Mouse (Mus musculus) CH12.LX (cell line): Measurements from ENCODE around the gene Pank2. TPM values are rescaled to one million over a fixed set of nuclear protein-coding genes. Genes with fewer than 3 reads are reported as not detected.

Experiments used
- DNase-seq: peaks from one replicate; pipeline ENCODE4 v3.0.0-alpha.2; 2013; ENCODE audit errors: extremely low read depth
- H3K27ac ChIP-seq: 2 replicates; pipeline ENCODE4 v1.5.1; 2012; ENCODE audit warnings: low read depth, mild to moderate bottlenecking, control low read depth, moderate library complexity; ENCODE audit not compliant: insufficient read depth
- H3K27me3 ChIP-seq: replicated peaks from 2 replicates; pipeline ENCODE3; 2012; ENCODE audit warnings: inconsistent platforms
- H3K36me3 ChIP-seq, 2 experiments: replicated peaks in 1 of 2; 2 replicates each; pipeline versions ENCODE3 to v1.6.1; 2012; ENCODE audit warnings: inconsistent platforms in 1 of 2, low read length in 1 of 2, mild to moderate bottlenecking in 1 of 2, mixed read lengths in 1 of 2, moderate library complexity in 1 of 2; ENCODE audit not compliant: control insufficient read depth in 1 of 2, insufficient read depth in 1 of 2
- H3K4me1 ChIP-seq, 2 experiments: 2 replicates each; pipeline ENCODE4 v1.6.1; 2012; ENCODE audit warnings: inconsistent platforms in 1 of 2, moderate library complexity in 1 of 2; ENCODE audit not compliant: insufficient read depth in 2 of 2, control insufficient read depth in 1 of 2
- H3K4me2 ChIP-seq: 2 replicates; pipeline ENCODE4 v1.6.1; 2012; ENCODE audit warnings: low read depth, mild to moderate bottlenecking, control low read depth; ENCODE audit not compliant: poor library complexity, insufficient read depth, severe bottlenecking
- H3K4me3 ChIP-seq, 3 experiments: fragments of 150-350 bp in 1 of 3; sonication (generic) in 1 of 3; replicated peaks in 1 of 3; 2 replicates each; pipeline versions ENCODE3 to v1.5.1; 2011 to 2012; ENCODE audit warnings: low read depth in 2 of 3, low read length in 2 of 3, mild to moderate bottlenecking in 2 of 3, moderate library complexity in 2 of 3, control low read depth in 1 of 3, improper control_type of control experiment in 1 of 3, inconsistent platforms in 1 of 3, mixed read lengths in 1 of 3; ENCODE audit not compliant: poor library complexity in 1 of 3
- H3K79me2 ChIP-seq: replicated peaks from 2 replicates; pipeline ENCODE4 v1.6.1; 2012; ENCODE audit warnings: mild to moderate bottlenecking, moderate library complexity; ENCODE audit not compliant: control insufficient read depth, poor library complexity, insufficient read depth, severe bottlenecking; ENCODE audit errors: extremely low read depth
- H3K9ac ChIP-seq: 2 replicates; pipeline ENCODE4 v1.6.1; 2012; ENCODE audit warnings: low read depth, mild to moderate bottlenecking, control low read depth, moderate library complexity; ENCODE audit not compliant: insufficient read depth
- H3K9me3 ChIP-seq: replicated peaks from 2 replicates; pipeline ENCODE3; 2012; ENCODE audit warnings: low read length, inconsistent platforms, mixed read lengths
- CHD1 ChIP-seq: IDR thresholded peaks from 2 replicates; pipeline ENCODE4 v1.6.1; 2012; ENCODE audit warnings: low read depth, low read length, improper control_type of control experiment, inconsistent platforms
- CHD2 ChIP-seq: IDR thresholded peaks from 2 replicates; pipeline ENCODE4 v1.6.1; 2011; ENCODE audit warnings: low read length, improper control_type of control experiment
- CTCF ChIP-seq, 2 experiments: IDR thresholded peaks in 1 of 2; conservative IDR thresholded peaks in 1 of 2; 2 replicates each; pipeline ENCODE4 v1.5.1; 2011 to 2012; ENCODE audit warnings: low read depth in 2 of 2, low read length in 2 of 2, improper control_type of control experiment in 1 of 2, inconsistent platforms in 1 of 2, mild to moderate bottlenecking in 1 of 2, moderate library complexity in 1 of 2
- E2F4 ChIP-seq: IDR thresholded peaks from 2 replicates; pipeline ENCODE4 v1.6.1; 2011; ENCODE audit warnings: low read depth, low read length, improper control_type of control experiment; ENCODE audit not compliant: insufficient replicate concordance
- ETS1 ChIP-seq: conservative IDR thresholded peaks from 2 replicates; pipeline ENCODE4 v1.6.1; 2012; ENCODE audit warnings: low read depth, mild to moderate bottlenecking, inconsistent platforms, low read length, improper control_type of control experiment, moderate library complexity
- HCFC1 ChIP-seq: IDR thresholded peaks from 2 replicates; pipeline ENCODE4 v1.6.1; 2012; ENCODE audit warnings: low read depth, mild to moderate bottlenecking, inconsistent platforms, low read length, improper control_type of control experiment
- IRF4 ChIP-seq: IDR thresholded peaks from 2 replicates; pipeline ENCODE4 v1.6.1; 2014; ENCODE audit warnings: low read depth, mild to moderate bottlenecking, inconsistent platforms, low read length, improper control_type of control experiment
- JUN ChIP-seq: IDR thresholded peaks from 2 replicates; pipeline ENCODE4 v1.6.1; 2011; ENCODE audit warnings: low read depth, mild to moderate bottlenecking, low read length, improper control_type of control experiment, moderate library complexity; ENCODE audit not compliant: insufficient read depth
- MAFK ChIP-seq: IDR thresholded peaks from 2 replicates; pipeline ENCODE4 v1.6.1; 2011; ENCODE audit warnings: low read length, improper control_type of control experiment; ENCODE audit not compliant: insufficient replicate concordance
- MAZ ChIP-seq: IDR thresholded peaks from 2 replicates; pipeline ENCODE4 v1.6.1; 2012; ENCODE audit warnings: low read depth, mild to moderate bottlenecking, inconsistent platforms, low read length, improper control_type of control experiment, moderate library complexity
- MYC ChIP-seq: IDR thresholded peaks from 2 replicates; pipeline ENCODE4 v1.6.1; 2011; ENCODE audit warnings: low read depth, mild to moderate bottlenecking, improper control_type of control experiment, low read length
- NELFE ChIP-seq: IDR thresholded peaks from 2 replicates; pipeline ENCODE4 v1.6.1; 2011; ENCODE audit warnings: low read depth, low read length, improper control_type of control experiment
- NRF1 ChIP-seq: IDR thresholded peaks from 2 replicates; pipeline ENCODE4 v1.6.1; 2014; ENCODE audit warnings: low read depth, mild to moderate bottlenecking, inconsistent platforms, low read length, improper control_type of control experiment, moderate library complexity
- POLR2AphosphoS2 ChIP-seq: IDR thresholded peaks from 2 replicates; pipeline ENCODE4 v1.6.1; 2011; ENCODE audit warnings: low read depth, low read length, improper control_type of control experiment
- RAD21 ChIP-seq: IDR thresholded peaks from 2 replicates; pipeline ENCODE4 v1.6.1; 2011; ENCODE audit warnings: low read depth, mild to moderate bottlenecking, low read length, improper control_type of control experiment, moderate library complexity
- RCOR1 ChIP-seq: conservative IDR thresholded peaks from 2 replicates; pipeline ENCODE4 v1.6.1; 2012; ENCODE audit warnings: low read depth, mild to moderate bottlenecking, inconsistent platforms, low read length, improper control_type of control experiment
- SIN3A ChIP-seq: IDR thresholded peaks from 2 replicates; pipeline ENCODE4 v1.6.1; 2012; ENCODE audit warnings: low read length, improper control_type of control experiment, inconsistent platforms
- SMC3 ChIP-seq: IDR thresholded peaks from 2 replicates; pipeline ENCODE4 v1.6.1; 2011; ENCODE audit warnings: low read depth, low read length, improper control_type of control experiment
- TBP ChIP-seq: conservative IDR thresholded peaks from 2 replicates; pipeline ENCODE4 v1.6.1; 2011; ENCODE audit warnings: low read depth, low read length, improper control_type of control experiment
- UBTF ChIP-seq: IDR thresholded peaks from 2 replicates; pipeline ENCODE4 v1.6.1; 2012; ENCODE audit warnings: low read depth, mild to moderate bottlenecking, inconsistent platforms, low read length, improper control_type of control experiment, moderate library complexity
- USF1 ChIP-seq: IDR thresholded peaks from 2 replicates; pipeline ENCODE4 v1.6.1; 2014; ENCODE audit warnings: low read depth, mild to moderate bottlenecking, inconsistent platforms, low read length, improper control_type of control experiment
- USF2 ChIP-seq: conservative IDR thresholded peaks from 2 replicates; pipeline ENCODE4 v1.6.1; 2011; ENCODE audit warnings: low read depth, low read length, improper control_type of control experiment
- ZC3H11A ChIP-seq: IDR thresholded peaks from 2 replicates; pipeline ENCODE4 v1.6.1; 2012; ENCODE audit warnings: low read depth, mild to moderate bottlenecking, inconsistent platforms, low read length, improper control_type of control experiment
- ZMIZ1 ChIP-seq: IDR thresholded peaks from 2 replicates; pipeline ENCODE4 v1.6.1; 2012; ENCODE audit warnings: low read depth, mild to moderate bottlenecking, inconsistent platforms, low read length, improper control_type of control experiment
- ZNF384 ChIP-seq: IDR thresholded peaks from 2 replicates; pipeline ENCODE4 v1.6.1; 2012; ENCODE audit warnings: low read depth, low read length, improper control_type of control experiment, inconsistent platforms
- dilution Hi-C: fragments of 300-500 bp; cut with MboI; formaldehyde crosslinking; loops from 2 replicates; pipeline ENCODE4 v1.14.3; 2020; ENCODE audit warnings: low sequenced_read_pairs; ENCODE audit not compliant: extremely low pct_unique_long_range_greater_than_20kb, extremely low pct_ligation_motif_present
- in situ Hi-C: fragments of 300-500 bp; cut with MboI; formaldehyde crosslinking; loops from 3 replicates; pipeline ENCODE4 v1.14.3; 2019; ENCODE audit warnings: low sequenced_read_pairs, low pct_ligation_motif_present, low pct_unique_long_range_greater_than_20kb, mixed read lengths
- polyA plus RNA-seq: library from polyadenylated mRNA; unstranded; fragments of >175 nt; gene quantifications from 2 replicates; pipeline ENCODE4 v1.2.1, GENCODE M21; 2012; ENCODE audit warnings: low read depth; ENCODE audit not compliant: insufficient read length
- total RNA-seq, 2 experiments: library from RNA; depleted of rRNA; stranded (reverse); fragments of 300-350 nt in 1 of 2; fragments of >200 nt in 1 of 2; gene quantifications; 2 replicates each; pipeline ENCODE4 v1.2.3; 2012 to 2014

The Pank2 gene
- total and polyA plus RNA-seq, 3 experiments, result 16.6 to 43.2 (median 28.6) TPM

DNA sequence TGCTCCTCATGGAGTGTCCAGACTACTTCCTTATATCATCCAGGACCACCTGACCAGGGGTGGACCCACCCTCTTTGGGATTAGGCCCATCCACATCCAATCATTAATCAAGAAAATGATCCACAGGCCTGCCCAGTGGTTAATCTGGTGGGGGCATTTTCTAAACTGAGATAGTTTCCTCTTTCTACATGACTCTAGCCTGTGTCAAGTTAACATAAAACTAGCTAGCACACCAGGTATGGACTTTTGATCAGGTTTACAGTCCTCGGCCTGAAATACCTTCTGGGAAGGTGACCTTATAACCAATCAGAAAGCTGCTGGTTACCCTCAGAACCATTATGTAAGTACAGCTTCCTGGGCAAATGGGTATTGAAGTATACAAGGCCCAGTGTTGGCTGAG lies 66.7 kb downstream of the Pank2 start:
- no peak for TF ChIP-seq USF2
- TF ChIP-seq ZNF384, result no peak
- no peak for TF ChIP-seq IRF4
- TF ChIP-seq CHD2, result no peak
- no peak for TF ChIP-seq JUN
- no peak for TF ChIP-seq CTCF (conservative IDR thresholded peaks at IDR 0.05 in 1 of 2, IDR thresholded peaks at IDR 0.05 in 1 of 2; ENCODE audit: low read depth in 2 of 2, low read length in 2 of 2)
- TF ChIP-seq RAD21, result no peak
- no peak for TF ChIP-seq HCFC1
- TF ChIP-seq NRF1, result no peak
- no peak for TF ChIP-seq CHD1
- TF ChIP-seq POLR2AphosphoS2, result no peak
- no peak for TF ChIP-seq ZC3H11A
- TF ChIP-seq SIN3A, result no peak
- TF ChIP-seq ETS1, result no peak
- TF ChIP-seq RCOR1, result no peak
- TF ChIP-seq, all 38 proteins: peak for 0
- H3K9ac ChIP-seq, result no peak overlapping the region
- H3K27ac ChIP-seq, result no peak overlapping the region
- peaks cover 0 to 15% of the 10 kb centered on the region in 2 experiments; a peak in 1 of 4 replicates for H3K4me1 ChIP-seq
- DNase-seq, result no peak
- H3K4me2 ChIP-seq, result no peak overlapping the region
- no peak overlapping the region for H3K4me3 ChIP-seq
- in situ Hi-C loops (no loop called here), dilution Hi-C loops (no loop called here)
- peaks cover 30% of the 10 kb centered on the region for H3K79me2 ChIP-seq
- no peaks in the 10 kb centered on the region for H3K9me3 ChIP-seq
- H3K27me3 ChIP-seq, result no peaks in the 10 kb centered on the region
- peaks cover 0 to 6% of the 10 kb centered on the region in 2 experiments for H3K36me3 ChIP-seq

DNA sequence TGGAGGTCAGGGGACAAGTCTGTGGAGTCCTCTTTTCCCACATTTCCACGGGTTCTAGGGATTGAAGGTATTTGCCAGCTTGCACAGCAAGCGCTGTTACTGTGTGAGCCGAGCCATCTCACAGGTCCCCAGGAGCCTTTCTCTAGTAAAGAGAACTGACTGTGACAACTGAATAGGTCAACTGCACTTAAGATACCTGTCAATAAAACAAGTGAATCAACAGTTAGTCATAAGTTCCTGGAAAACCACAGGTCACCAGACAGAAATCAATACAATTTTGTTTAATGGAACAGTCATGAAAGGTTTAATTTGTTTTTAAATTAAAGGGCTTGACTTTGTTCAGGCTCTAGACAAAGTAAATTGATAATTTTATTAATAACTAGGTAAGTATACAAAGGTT lies 68.3 kb downstream of the Pank2 start:
- in situ Hi-C loops, result no loop called here
- TF ChIP-seq JUN (no peak), TBP (no peak), NELFE (no peak), ZC3H11A (no peak), ETS1 (no peak), MAZ (no peak), MAFK (no peak), RAD21 (no peak), CHD1 (no peak), ZNF384 (no peak), E2F4 (no peak), UBTF (no peak), MYC (no peak), IRF4 (no peak), SMC3 (no peak), USF1 (no peak), ZMIZ1 (no peak), RCOR1 (no peak)
- DNase-seq, result no peak
- Histone ChIP-seq H3K27me3 (no peaks in the 10 kb centered on the region), H3K36me3 (peaks cover 0 to 4% of the 10 kb centered on the region in 2 experiments), H3K4me3 (no peak overlapping the region), H3K9ac (no peak overlapping the region), H3K27ac (no peak overlapping the region), H3K4me1 (peaks cover 0 to 13% of the 10 kb centered on the region in 2 experiments; a peak in 1 of 4 replicates), H3K4me2 (no peak overlapping the region), H3K9me3 (no peaks in the 10 kb centered on the region), H3K79me2 (peaks cover 28% of the 10 kb centered on the region)
- dilution Hi-C loops, result no loop called here
